Mouse (Mus musculus) hindlimb bud, embryonic 11.5 days (tissue): ENCODE data around the gene Fthl17f.
"Not testable (repeated sequence)": the region's sequence is repeated elsewhere in the genome, so short reads cannot be mapped to it uniquely, and the experiment has no call there.

Experiments
- DNase-seq: peaks from one replicate; pipeline ENCODE4 v3.0.0-alpha.2; 2012; ENCODE audit warnings: low read depth, low spot score; ENCODE audit errors: extremely low spot score

Gene Fthl17f

DNA sequence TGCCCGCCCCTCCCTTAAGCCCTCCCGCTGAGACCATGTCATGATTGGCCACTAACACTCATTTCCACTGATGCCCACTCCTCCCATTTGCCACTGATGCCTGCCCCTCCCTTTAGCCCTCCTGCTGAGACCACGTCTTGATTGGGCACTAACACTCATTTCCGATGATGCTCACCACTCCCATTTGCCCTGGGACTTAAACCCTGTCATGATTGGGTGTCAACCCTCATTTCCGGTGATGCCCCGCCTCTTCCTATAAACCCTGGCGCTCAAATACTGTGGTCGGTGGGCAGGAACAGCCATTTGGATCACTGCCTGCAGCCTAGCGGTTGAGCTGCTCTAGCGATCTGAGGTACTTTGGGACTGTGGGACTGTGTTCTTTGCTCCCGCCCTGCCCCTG is at the start of gene Fthl17f:
TSS of gene Fthl17f (plus strand) at position 301 of the 400 bp plus-strand sequence.
- not testable (repeated sequence) for DNase-seq

DNA sequence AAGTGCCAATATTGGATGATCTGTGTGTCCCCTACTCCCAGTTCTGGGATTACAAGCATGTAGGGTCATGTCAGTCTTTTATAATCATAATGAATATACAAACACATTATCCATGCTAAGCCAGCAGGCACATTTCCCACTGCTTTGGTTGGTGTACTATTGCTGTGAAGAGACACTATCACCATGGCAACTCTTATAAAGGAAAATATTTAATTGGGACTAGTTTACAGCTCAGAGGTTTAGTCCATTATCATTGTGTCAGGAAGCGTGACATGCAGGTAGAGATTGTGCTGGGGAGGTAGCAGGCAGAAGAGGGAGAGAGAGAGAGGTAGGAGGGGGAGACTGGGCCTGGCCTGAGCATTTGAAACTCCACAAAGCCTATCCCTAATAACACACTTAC is 46.7 kb upstream of the Fthl17f start:
- no peak for DNase-seq

DNA sequence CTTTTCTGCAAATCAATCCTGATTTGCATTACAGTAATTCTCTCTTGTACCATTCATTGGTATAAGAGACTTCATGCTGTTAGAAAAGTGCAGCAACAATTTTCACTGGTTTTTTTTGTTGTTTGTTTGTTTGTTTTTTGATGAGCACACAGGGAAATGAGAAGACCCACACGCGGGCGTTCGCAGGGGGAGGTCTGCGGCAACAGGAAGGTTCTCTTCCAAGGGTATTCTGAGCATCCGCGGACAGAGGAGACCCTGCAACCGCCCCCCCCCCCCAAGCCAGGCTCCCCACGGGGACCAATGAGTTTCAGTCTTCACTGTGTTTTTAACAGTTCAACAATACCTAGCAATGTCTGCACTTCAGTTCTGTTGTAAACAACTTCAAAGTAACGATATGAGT is 43.3 kb upstream of the Fthl17f start:
- DNase-seq: no peak

DNA sequence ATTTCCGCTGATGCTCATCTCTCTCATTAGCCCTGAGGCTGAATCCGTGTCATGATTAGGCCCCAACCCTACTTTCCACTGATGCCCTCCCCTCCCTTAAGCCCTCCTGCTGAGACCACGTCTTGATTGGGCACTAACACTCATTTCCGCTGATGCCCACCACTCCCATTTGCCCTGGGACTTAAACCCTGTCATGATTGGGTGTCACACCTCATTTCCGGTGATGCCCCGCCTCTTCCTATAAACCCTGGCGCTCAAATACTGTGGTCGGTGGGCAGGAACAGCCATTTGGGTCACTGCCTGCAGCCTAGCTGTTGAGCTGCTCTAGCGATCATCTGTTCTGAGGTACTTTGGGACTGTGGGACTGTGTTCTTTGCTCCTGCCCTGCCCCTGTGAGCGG is 29.6 kb upstream of the Fthl17f start, which contains the start of gene Fthl17e:
TSS of gene Fthl17e (plus strand) at position 301 of the 400 bp plus-strand sequence.
- not testable (repeated sequence) for DNase-seq

DNA sequence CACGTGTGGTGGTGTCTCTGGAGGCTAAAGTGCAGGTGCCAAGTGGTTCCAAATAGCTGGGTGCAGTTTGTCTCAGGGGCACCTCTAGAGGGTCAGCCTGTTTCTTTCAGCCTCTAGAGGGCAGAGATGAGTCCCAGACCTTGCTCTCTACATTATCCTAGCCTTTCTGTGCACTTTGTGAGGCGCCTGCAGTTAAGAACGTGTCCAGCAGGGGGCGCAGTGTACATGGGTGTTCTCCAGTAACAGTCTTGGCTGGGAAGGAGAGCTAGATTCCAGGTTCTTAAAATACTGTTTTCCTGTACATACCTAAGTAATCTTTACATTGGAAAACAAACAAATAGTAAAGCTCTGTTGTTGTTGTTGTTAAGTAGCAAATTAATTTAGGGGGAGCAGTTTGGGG is 21.2 kb upstream of the Fthl17f start:
- not testable (repeated sequence) for DNase-seq

DNA sequence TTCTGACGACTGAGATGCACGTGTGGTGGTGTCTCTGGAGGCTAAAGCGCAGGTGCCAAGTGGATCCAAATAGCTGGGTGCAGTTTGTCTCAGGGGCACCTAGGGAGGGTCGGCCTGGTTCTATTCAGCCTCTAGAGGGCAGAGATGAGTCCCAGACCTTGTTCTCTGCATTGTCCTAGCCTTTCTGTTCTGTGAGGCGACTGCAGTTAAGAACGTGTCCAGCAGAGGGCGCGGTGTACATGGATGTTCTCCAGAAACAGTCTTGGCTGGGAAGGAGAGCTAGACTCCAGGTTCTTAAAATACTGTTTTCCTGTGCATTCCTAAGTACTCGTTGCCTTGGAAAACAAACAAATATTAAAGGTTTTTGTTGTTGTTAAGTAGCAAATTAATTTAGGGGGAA is 1.9 kb upstream of the Fthl17f start:
- DNase-seq: not testable (repeated sequence)

DNA sequence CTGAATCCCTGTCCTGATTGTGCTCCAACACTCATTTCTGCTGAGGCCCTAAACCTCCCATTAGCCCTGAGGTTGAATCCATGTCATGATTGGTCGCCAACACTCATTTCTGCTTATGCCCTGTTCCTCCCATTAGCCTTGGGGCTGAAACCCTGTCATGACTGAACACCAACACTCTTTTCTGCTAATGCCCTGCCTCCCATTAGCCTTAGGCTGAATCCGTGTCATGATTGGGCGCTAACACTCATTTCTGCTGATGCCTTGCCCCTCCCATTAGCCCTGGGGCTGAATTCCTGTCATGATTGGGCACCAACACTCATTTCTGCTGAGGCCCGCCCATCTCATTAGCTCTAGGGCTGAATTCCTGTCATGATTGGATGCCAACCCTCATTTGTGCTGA is 714 bp upstream of the Fthl17f start:
- DNase-seq: no peak

DNA sequence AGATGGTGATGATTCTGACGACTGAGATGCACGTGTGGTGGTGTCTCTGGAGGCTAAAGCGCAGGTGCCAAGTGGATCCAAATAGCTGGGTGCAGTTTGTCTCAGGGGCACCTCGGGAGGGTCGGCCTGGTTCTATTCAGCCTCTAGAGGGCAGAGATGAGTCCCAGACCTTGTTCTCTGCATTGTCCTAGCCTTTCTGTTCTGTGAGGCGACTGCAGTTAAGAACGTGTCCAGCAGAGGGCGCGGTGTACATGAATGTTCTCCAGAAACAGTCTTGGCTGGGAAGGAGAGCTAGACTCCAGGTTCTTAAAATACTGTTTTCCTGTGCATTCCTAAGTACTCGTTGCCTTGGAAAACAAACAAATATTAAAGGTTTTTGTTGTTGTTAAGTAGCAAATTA is 14.9 kb downstream of the Fthl17f start:
- not testable (repeated sequence) for DNase-seq

DNA sequence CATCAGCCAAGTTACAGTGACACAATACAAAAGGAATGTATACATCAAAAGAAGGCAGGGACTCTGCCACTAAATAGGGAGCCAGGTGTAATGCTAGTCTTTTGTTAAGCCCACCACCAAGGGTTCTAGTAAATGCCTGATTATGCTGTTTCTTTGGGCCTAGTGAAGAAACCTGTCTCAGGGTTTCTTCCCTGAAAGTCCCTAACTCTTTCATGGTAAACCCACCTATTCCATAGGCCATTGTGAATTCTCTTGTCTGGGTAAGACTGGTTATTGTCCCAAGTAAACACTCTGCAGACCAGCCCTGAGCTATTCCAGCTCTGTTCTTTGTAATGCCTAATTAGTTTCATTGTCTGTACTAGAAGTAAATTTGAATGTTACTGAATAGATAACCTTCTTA is 32.3 kb downstream of the Fthl17f start:
- not testable (repeated sequence) for DNase-seq

DNA sequence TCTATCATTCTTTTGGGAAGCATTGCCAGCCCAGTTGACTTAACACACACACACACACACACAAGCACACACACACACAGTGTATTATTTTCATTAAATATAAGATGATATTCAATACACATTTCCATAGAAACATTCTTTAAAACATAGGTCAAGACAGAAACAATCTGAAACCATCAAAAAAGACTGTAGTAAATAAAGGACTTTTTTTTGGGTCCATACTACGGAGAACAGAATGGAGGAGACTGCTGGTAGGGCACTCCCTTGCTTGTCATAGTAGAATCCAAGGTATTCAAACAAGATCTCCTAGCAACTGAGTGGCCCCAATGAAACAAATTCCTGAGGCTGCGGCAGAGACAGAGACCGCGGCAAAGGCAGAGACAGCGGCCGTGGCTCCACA is 41.4 kb downstream of the Fthl17f start, which contains the start of gene 4930402K13Rik:
TSS of gene 4930402K13Rik (plus strand) at position 301 of the 400 bp plus-strand sequence.
- DNase-seq: no peak

DNA sequence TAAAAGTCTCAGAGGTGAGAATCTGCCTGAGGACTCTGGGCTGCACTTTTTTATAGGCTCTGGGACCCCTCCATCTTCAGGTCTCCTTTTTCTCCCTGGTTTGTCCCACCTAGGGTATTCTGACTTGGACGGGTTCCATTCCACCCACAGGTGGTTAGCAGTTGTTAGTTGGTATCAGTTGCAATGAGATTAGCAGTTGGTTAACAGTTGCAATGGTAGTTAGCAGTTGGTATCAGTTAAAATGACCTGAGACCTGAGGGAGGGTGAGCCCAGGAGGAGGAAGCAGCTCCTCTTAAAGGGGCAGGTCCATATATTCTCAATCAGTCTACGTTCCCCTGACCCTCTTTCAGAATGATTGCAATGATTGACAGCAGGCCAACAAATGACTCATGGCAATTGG is 47.6 kb downstream of the Fthl17f start:
- no peak for DNase-seq
